Mouse (Mus musculus) forebrain, postnatal 0 days (tissue): Measurements from ENCODE around the gene Spsb4. TPM values are rescaled to one million over a fixed set of nuclear protein-coding genes. Genes with fewer than 3 reads are reported as not detected.
A peak's percentile ranks its signal among the peaks of the same experiment; 100 is the strongest.

ENCODE experiments used
- ATAC-seq: fragments of 200-750 bp; cut with Nextera tagmentation; 2 replicates; pipeline ENCODE4 v1.8.0; 2017; ENCODE audit warnings: mild to moderate bottlenecking, moderate library complexity
- DNase-seq: peaks from one replicate; pipeline ENCODE4 v3.0.0-alpha.2; 2015
- H3K27ac ChIP-seq: fragments of 300-500 bp; sonication (generic); 2 replicates; pipeline ENCODE4 v1.5.1; 2014; ENCODE audit warnings: low read depth, mild to moderate bottlenecking, antibody characterized with exemption, low read length, moderate library complexity, mixed read lengths
- H3K27me3 ChIP-seq: fragments of 300-500 bp; sonication (generic); 2 replicates; pipeline ENCODE4 v1.6.1; 2014; ENCODE audit warnings: mild to moderate bottlenecking, low read length, mixed read lengths; ENCODE audit not compliant: insufficient read depth
- H3K36me3 ChIP-seq: fragments of 300-500 bp; sonication (generic); 2 replicates; pipeline ENCODE4 v1.6.1; 2014; ENCODE audit warnings: mild to moderate bottlenecking, moderate library complexity; ENCODE audit not compliant: insufficient read depth
- H3K4me1 ChIP-seq: fragments of 300-500 bp; sonication (generic); 2 replicates; pipeline ENCODE4 v1.6.1; 2014; ENCODE audit warnings: antibody characterized with exemption; ENCODE audit not compliant: insufficient read depth
- H3K4me2 ChIP-seq: fragments of 300-500 bp; sonication (generic); 2 replicates; pipeline ENCODE4 v1.6.1; 2014; ENCODE audit warnings: low read depth, mild to moderate bottlenecking, moderate library complexity
- H3K4me3 ChIP-seq: fragments of 300-500 bp; sonication (generic); 2 replicates; pipeline ENCODE4 v1.5.1; 2014; ENCODE audit warnings: low read depth, low read length, mixed read lengths
- H3K9ac ChIP-seq: fragments of 300-500 bp; sonication (generic); 2 replicates; pipeline ENCODE4 v1.6.1; 2014; ENCODE audit warnings: mild to moderate bottlenecking
- H3K9me3 ChIP-seq: fragments of 300-500 bp; sonication (generic); 2 replicates; pipeline ENCODE4 v1.6.1; 2016; ENCODE audit warnings: low read length
- CTCF ChIP-seq: sonication (generic); IDR thresholded peaks from 2 replicates; pipeline ENCODE4 v1.5.1; 2016; ENCODE audit warnings: antibody characterized with exemption, control low read depth, low read depth
- WGBS: fragments of 180-500 bp; shearing (Covaris S2); extraction: QIAGEN DNeasy Blood & Tissue Kit; methylation state at CpG from one replicate; pipeline ENCODE4 v1.1.7; 2014; 5-methylcytosine and 5-hydroxymethylcytosine counted together
- polyA plus RNA-seq: library from polyadenylated mRNA; unstranded; fragments of >200 nt; fragmentation: Nextera tagmentation; extraction: Ambion mirVana; gene quantifications from 2 replicates; pipeline ENCODE4 v1.2.1, GENCODE M21; 2015
- total RNA-seq: library from RNA; depleted of rRNA; stranded (reverse); fragments of >200 nt; gene quantifications from 2 replicates; pipeline ENCODE4 v1.2.3, GENCODE M21; 2014; rRNA removed

Spsb4 gene
- total RNA-seq: 22.7 and 28.3 TPM in 2 replicates
- polyA plus RNA-seq: 14.8 and 16.0 TPM in 2 replicates

DNA sequence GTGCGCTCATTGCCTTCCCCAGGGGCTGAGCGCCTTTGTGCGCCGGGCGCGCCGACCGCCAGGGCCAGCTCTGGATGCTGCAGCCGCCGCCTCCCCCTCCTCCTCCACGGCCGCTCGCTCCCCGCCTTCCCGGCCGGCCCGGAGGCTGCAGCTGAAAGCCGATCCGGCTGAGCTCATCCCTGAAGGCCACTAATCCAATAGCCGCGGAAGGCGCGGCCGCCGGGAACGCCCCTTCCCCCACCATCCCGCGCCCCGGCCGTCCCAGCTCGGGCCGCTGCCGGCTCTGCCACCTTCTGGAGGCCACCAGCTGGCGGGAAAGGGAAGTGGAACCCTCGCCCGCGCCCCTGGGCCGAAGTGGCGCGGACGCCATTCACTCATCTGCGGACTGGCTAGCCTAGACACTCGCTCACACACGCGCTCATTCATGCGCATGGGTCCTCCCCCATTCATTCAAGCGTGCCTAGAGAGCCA is at the start of gene Spsb4:
Gene Spsb4, minus strand, starts transcription at position 167 of the 471 bp plus-strand sequence.
- peak; percentile 88 for ATAC-seq
- H3K9ac ChIP-seq: peak within 1 kb of the TSS; percentile 92
- no peaks in the 10 kb centered on the region for H3K27me3 ChIP-seq
- H3K36me3 ChIP-seq: 0 out of 2 replicates have a peak, but pooled peaks cover 3% of the 10 kb centered on the region
- H3K27ac ChIP-seq: peak within 1 kb of the TSS; percentile 85
- peak; percentile 59 for TF ChIP-seq CTCF
- WGBS: 2% methylated on average over 46 of the region's 47 CpGs
- H3K4me1 ChIP-seq: peaks cover 14% of the 10 kb centered on the region; the same call in 1 of the 2 replicates
- peak within 1 kb of the TSS; percentile 70 for H3K4me2 ChIP-seq
- H3K9me3 ChIP-seq: no peaks in the 10 kb centered on the region
- peak; percentile 87 for DNase-seq
- peak within 1 kb of the TSS; percentile 64 for H3K4me3 ChIP-seq

DNA sequence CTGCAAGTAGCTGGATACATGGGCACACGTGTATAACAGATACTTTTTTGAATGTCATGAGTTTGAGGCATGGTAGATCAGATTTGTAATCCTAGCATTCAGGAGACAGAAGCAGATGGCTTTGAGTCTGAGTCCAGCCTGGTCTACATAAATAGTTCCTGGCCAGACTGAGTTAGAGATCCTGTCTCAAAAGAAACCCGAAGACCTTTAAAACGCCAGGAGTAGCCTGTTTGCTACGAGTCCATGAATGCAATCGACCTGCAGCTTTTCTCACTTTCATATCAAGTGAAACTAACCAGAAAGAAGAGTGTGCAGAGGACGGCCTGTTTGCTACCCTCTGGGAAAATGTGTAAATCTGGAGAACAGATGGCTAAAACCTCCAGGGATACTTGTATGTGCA is 49.1 kb upstream of the Spsb4 start:
- Histone ChIP-seq H3K9ac (no peak overlapping the region), H3K27me3 (no peaks in the 10 kb centered on the region), H3K4me2 (no peak overlapping the region), H3K4me1 (no peaks in the 10 kb centered on the region), H3K9me3 (no peaks in the 10 kb centered on the region), H3K4me3 (no peak overlapping the region), H3K36me3 (no peaks in the 10 kb centered on the region), H3K27ac (no peak overlapping the region)
- no peak for ATAC-seq
- DNase-seq: no peak
- 81% methylated on average over 6 of the region's 6 CpGs for WGBS
- no peak for TF ChIP-seq CTCF

- Histone ChIP-seq H3K4me2 (no peak overlapping the region), H3K36me3 (no peaks in the 10 kb centered on the region), H3K27me3 (no peaks in the 10 kb centered on the region), H3K4me1 (no peaks in the 10 kb centered on the region), H3K27ac (no peak overlapping the region), H3K9me3 (no peaks in the 10 kb centered on the region), H3K4me3 (no peak overlapping the region), H3K9ac (no peak overlapping the region)
- 40% methylated on average over 4 of the region's 4 CpGs for WGBS
- DNase-seq (peak; percentile 22), ATAC-seq (no peak)
- no peak for TF ChIP-seq CTCF
Measured at GRCm38 (mm10) chr9:97065885-97066284, 47.2 kb upstream of the Spsb4 start.

DNA sequence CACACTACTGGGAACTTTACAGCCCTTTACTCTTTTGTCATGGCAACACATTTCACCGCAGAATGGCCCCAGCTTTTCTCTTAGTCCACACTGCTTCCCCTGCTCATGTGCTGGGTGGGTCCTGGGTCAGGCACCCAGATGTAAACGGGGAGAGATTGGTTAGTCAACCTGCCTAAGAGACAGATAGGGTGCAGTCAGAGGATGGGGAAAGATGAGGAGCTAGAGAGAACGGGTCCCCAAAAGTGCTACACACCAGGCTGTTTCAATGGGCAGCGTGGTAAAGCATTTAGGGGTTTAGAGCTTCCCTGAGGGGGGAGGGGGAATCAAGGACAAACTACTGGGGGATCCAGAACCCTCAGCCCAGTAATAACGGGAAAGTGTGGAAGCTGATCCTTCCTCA is 46.6 kb upstream of the Spsb4 start:
- no peaks in the 10 kb centered on the region for H3K27me3 ChIP-seq
- 60% methylated on average over 5 of the region's 5 CpGs for WGBS
- no peak overlapping the region for H3K4me2 ChIP-seq
- no peak for TF ChIP-seq CTCF
- H3K9me3 ChIP-seq: no peaks in the 10 kb centered on the region
- no peak overlapping the region for H3K27ac ChIP-seq
- H3K4me1 ChIP-seq: no peaks in the 10 kb centered on the region
- ATAC-seq (no peak), DNase-seq (no peak)
- H3K4me3 ChIP-seq: no peak overlapping the region
- no peak overlapping the region for H3K9ac ChIP-seq
- H3K36me3 ChIP-seq: no peaks in the 10 kb centered on the region

DNA sequence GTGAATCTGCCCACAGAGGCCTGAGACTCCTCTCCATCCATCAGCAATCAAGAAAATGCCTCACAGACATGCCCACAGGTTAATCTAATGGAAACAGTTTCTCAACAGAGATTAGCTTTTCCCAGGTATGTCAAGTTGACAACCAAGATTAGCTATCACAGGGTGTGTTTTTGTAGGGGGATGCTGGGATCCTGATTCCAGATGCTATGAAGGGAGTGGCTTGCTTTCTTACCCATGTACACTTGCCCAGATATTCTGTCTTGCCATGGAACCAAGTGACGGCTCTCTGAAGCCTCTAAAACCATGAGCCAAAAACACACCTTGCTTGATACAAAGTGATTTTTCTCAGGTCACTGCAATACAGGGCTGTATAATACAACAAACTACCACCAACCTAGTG is 45.5 kb upstream of the Spsb4 start:
- DNase-seq (no peak), ATAC-seq (no peak)
- WGBS: 93% methylated on average over 1 of the region's 1 CpGs
- no peaks in the 10 kb centered on the region for H3K4me1 ChIP-seq
- TF ChIP-seq CTCF: no peak
- H3K36me3 ChIP-seq: no peaks in the 10 kb centered on the region
- no peak overlapping the region for H3K27ac ChIP-seq
- H3K4me3 ChIP-seq: no peak overlapping the region
- H3K9ac ChIP-seq: no peak overlapping the region
- no peaks in the 10 kb centered on the region for H3K9me3 ChIP-seq
- no peak overlapping the region for H3K4me2 ChIP-seq
- no peaks in the 10 kb centered on the region for H3K27me3 ChIP-seq

DNA sequence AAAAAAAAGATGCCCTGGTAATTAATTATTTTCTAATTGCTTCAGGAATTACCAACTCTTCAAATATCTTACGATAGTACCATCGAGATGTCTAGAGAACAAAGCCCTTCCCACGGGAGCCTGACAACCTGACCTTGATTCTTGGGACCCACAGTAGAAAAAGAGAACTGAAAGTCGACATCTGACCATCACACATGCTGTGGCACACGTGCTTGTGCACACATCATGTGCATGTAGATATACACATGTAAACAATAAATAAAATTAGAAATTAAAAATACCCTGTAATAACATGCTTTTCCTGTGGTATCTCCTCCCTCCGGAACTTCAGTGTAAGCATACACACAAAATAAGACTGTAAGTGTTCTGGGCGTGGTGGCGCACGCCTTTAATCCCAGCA is 43.1 kb upstream of the Spsb4 start:
- DNase-seq: no peak
- Histone ChIP-seq H3K9ac (no peak overlapping the region), H3K27me3 (no peaks in the 10 kb centered on the region), H3K4me3 (no peak overlapping the region), H3K4me2 (no peak overlapping the region), H3K4me1 (no peaks in the 10 kb centered on the region), H3K36me3 (no peaks in the 10 kb centered on the region), H3K9me3 (no peaks in the 10 kb centered on the region), H3K27ac (no peak overlapping the region)
- no peak for ATAC-seq
- WGBS: 95% methylated on average over 9 of the region's 9 CpGs
- TF ChIP-seq CTCF: no peak

DNA sequence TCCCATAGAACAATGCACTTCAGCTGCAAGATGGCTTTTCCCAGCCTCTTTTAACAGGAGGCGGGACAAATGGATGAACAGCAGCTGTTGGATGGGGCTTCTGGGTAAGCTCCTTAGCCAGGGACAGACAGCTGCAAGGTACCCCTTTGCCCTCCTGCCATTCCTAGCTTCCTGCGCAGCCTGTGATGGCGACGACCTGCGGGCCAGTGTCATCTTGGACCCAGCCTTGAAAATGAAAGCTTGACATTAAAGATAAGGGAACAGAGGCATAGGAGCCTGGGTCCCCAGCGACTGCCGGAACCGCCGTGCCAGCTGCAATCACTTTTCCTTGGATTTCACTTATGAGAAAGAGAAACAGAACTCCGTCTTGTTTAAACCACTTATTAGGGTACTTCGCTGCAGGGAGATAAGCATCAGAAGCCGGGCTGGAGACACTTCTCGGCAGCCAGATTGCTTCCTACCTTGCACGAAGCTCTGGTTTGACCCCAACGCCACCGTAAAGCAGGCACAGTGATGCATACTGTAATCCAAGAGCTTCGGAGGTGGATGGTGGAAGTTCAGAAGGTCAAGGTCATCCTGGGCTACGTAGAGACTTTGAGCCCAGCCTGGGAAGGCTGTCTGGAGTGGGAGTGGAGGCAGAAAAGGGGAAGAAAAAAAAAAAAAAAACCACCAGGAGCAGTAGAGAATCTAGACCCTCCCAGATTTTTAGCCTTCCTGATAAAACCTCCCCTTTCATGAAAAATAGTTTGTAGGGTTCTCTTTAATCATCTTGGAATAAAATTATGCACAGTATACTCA is 38.1 kb upstream of the Spsb4 start:
- ATAC-seq (no peak), DNase-seq (no peak)
- Histone ChIP-seq H3K27me3 (no peaks in the 10 kb centered on the region), H3K36me3 (no peaks in the 10 kb centered on the region), H3K9me3 (no peaks in the 10 kb centered on the region), H3K27ac (no peak overlapping the region), H3K4me1 (no peaks in the 10 kb centered on the region), H3K4me2 (no peak overlapping the region), H3K4me3 (no peak overlapping the region), H3K9ac (no peak overlapping the region)
- WGBS: 79% methylated on average over 18 of the region's 18 CpGs
- no peak for TF ChIP-seq CTCF
